Mouse (Mus musculus): ENCODE data around the gene Sf3a2. TPM values are rescaled to one million over a fixed set of nuclear protein-coding genes. Genes with fewer than 3 reads are reported as not detected.

Sf3a2 gene
- total RNA-seq, 2 experiments from 2014 or later: 79.5 to 79.9 TPM

GRCm38 (mm10) chr10:80774981-80775380 lies 23.0 kb upstream of the Sf3a2 start:
- no peak for DNase-seq (ENCODE audit: low spot score in 2 of 2)

GRCm38 (mm10) chr10:80775731-80776130 lies 22.3 kb upstream of the Sf3a2 start:
- no peak for DNase-seq (ENCODE audit: low spot score in 2 of 2)

GRCm38 (mm10) chr10:80776358-80776869 lies 21.6 kb upstream of the Sf3a2 start:
- DNase-seq (ENCODE audit: low spot score in 2 of 2): no peak

GRCm38 (mm10) chr10:80777123-80777522 lies 20.9 kb upstream of the Sf3a2 start:
- DNase-seq (ENCODE audit: low spot score in 2 of 2): no peak

- DNase-seq (ENCODE audit: low spot score in 2 of 2): no peak
Measured at GRCm38 (mm10) chr10:80779565-80779964, 18.4 kb upstream of the Sf3a2 start.

- DNase-seq (ENCODE audit: low spot score in 2 of 2): no peak
Measured at GRCm38 (mm10) chr10:80784302-80784701, 13.7 kb upstream of the Sf3a2 start.

GRCm38 (mm10) chr10:80784871-80785270 lies 13.1 kb upstream of the Sf3a2 start:
- DNase-seq (ENCODE audit: low spot score in 2 of 2): no peak

GRCm38 (mm10) chr10:80785963-80786362 lies 12.0 kb upstream of the Sf3a2 start:
- DNase-seq (ENCODE audit: low spot score in 2 of 2): no peak

GRCm38 (mm10) chr10:80787517-80787916 lies 10.5 kb upstream of the Sf3a2 start:
- no peak for DNase-seq (ENCODE audit: low spot score in 2 of 2)

GRCm38 (mm10) chr10:80790761-80791404 lies 7.1 kb upstream of the Sf3a2 start:
- no peak for DNase-seq (ENCODE audit: low spot score in 2 of 2)

GRCm38 (mm10) chr10:80791476-80792174 lies 6.4 kb upstream of the Sf3a2 start:
- DNase-seq (ENCODE audit: low spot score in 2 of 2): no peak

- no peak for DNase-seq (ENCODE audit: low spot score in 2 of 2)
Measured at GRCm38 (mm10) chr10:80792175-80793032, 5.6 kb upstream of the Sf3a2 start.

GRCm38 (mm10) chr10:80793033-80793784 lies 4.8 kb upstream of the Sf3a2 start:
- DNase-seq (ENCODE audit: low spot score in 2 of 2): no peak

GRCm38 (mm10) chr10:80793803-80794202 lies 4.2 kb upstream of the Sf3a2 start:
- no peak for DNase-seq (ENCODE audit: low spot score in 2 of 2)

GRCm38 (mm10) chr10:80794750-80795149 lies 3.2 kb upstream of the Sf3a2 start:
- no peak for DNase-seq (ENCODE audit: low spot score in 2 of 2)

GRCm38 (mm10) chr10:80796307-80796848 lies 1.6 kb upstream of the Sf3a2 start:
- no peak for DNase-seq (ENCODE audit: low spot score in 2 of 2)

GRCm38 (mm10) chr10:80797186-80798149 lies 530 bp upstream of the Sf3a2 start:
- DNase-seq (ENCODE audit: low spot score in 2 of 2): no peak

GRCm38 (mm10) chr10:80799070-80799566 lies 1.1 kb downstream of the Sf3a2 start:
- no peak for DNase-seq (ENCODE audit: low spot score in 2 of 2)

GRCm38 (mm10) chr10:80802204-80802912 lies 4.4 kb downstream of the Sf3a2 start:
- DNase-seq (ENCODE audit: low spot score in 2 of 2): no peak
